Mouse (Mus musculus): ENCODE measurements around the gene Pik3c2b. TPM values are rescaled to one million over a fixed set of nuclear protein-coding genes. Genes with fewer than 3 reads are reported as not detected.

Pik3c2b gene
- 6.2 and 8.1 TPM in 2 replicates for polyA plus RNA-seq (2015; fragmentation: Nextera tagmentation; extraction: Ambion mirVana)

- Histone ChIP-seq H3K4me2 (replicated peaks) (peak within 1 kb of the TSS; percentile 87), H3K9me3 (replicated peaks) (no peaks in the 10 kb centered on the region), H3K27ac (replicated peaks) (peak within 1 kb of the TSS; percentile 90), H3K4me3 (replicated peaks) (peak within 1 kb of the TSS; percentile 84), H3K27me3 (no peaks in the 10 kb centered on the region), H3K4me1 (peaks cover 29% of the 10 kb centered on the region), H3K9ac (peak within 1 kb of the TSS; percentile 92), H3K36me3 (no peaks in the 10 kb centered on the region)
- no peak for ATAC-seq (ENCODE audit: insufficient number of reproducible peaks, low FRiP score, low TSS enrichment, low read depth)
- WGBS: 4% methylated on average over 15 of the region's 15 CpGs
Measured at GRCm38 (mm10) chr1:133045011-133045860, at the start of gene Pik3c2b. Gene Pik3c2b, plus strand, starts transcription at chr1:133045667.

- Histone ChIP-seq H3K4me3 (replicated peaks) (no peak overlapping the region), H3K36me3 (peaks cover 85% of the 10 kb centered on the region), H3K27me3 (no peaks in the 10 kb centered on the region), H3K4me2 (replicated peaks) (no peak overlapping the region), H3K9ac (no peak overlapping the region), H3K4me1 (no peaks in the 10 kb centered on the region), H3K27ac (replicated peaks) (no peak overlapping the region), H3K9me3 (replicated peaks) (no peaks in the 10 kb centered on the region)
- 86% methylated on average over 6 of the region's 6 CpGs for WGBS
- no peak for ATAC-seq (ENCODE audit: insufficient number of reproducible peaks, low FRiP score, low TSS enrichment, low read depth)
Measured at GRCm38 (mm10) chr1:133000347-133000746, 45.1 kb upstream of the Pik3c2b start.

DNA sequence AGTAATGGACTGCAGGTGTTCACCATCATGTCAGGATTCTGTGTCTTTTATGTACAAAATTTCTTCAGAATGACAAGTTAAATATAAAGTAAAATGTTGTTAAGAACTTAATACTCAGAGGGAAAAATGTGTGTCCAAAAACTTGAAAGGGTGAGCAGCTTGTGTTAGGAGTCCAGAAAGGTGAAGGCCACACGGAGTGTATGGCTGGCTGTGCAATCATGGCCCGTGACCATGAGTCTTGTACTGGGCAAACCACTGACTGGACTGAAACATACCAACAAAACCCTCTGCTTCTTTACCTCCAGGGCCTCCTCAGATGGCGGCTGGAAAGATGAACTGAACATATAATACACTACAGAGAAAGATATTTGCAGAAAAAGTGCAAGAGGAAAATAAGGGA lies 38.9 kb upstream of the Pik3c2b start:
- no peak overlapping the region for H3K27ac ChIP-seq (replicated peaks)
- H3K36me3 ChIP-seq: peaks cover 52% of the 10 kb centered on the region
- no peaks in the 10 kb centered on the region for H3K4me1 ChIP-seq
- no peak for ATAC-seq (ENCODE audit: insufficient number of reproducible peaks, low FRiP score, low TSS enrichment, low read depth)
- H3K9me3 ChIP-seq (replicated peaks): no peaks in the 10 kb centered on the region
- WGBS: 84% methylated on average over 3 of the region's 3 CpGs
- no peak overlapping the region for H3K4me2 ChIP-seq (replicated peaks)
- H3K9ac ChIP-seq: no peak overlapping the region
- no peaks in the 10 kb centered on the region for H3K27me3 ChIP-seq
- no peak overlapping the region for H3K4me3 ChIP-seq (replicated peaks)

GRCm38 (mm10) chr1:133011955-133012841 lies 33.3 kb upstream of the Pik3c2b start:
- Histone ChIP-seq H3K27me3 (no peaks in the 10 kb centered on the region), H3K36me3 (peaks cover 48% of the 10 kb centered on the region), H3K9ac (no peak overlapping the region), H3K27ac (replicated peaks) (no peak overlapping the region), H3K4me2 (replicated peaks) (no peak overlapping the region), H3K4me3 (replicated peaks) (no peak overlapping the region), H3K4me1 (no peaks in the 10 kb centered on the region), H3K9me3 (replicated peaks) (no peaks in the 10 kb centered on the region)
- no peak for ATAC-seq (ENCODE audit: insufficient number of reproducible peaks, low FRiP score, low TSS enrichment, low read depth)
- WGBS: 77% methylated on average over 12 of the region's 13 CpGs

DNA sequence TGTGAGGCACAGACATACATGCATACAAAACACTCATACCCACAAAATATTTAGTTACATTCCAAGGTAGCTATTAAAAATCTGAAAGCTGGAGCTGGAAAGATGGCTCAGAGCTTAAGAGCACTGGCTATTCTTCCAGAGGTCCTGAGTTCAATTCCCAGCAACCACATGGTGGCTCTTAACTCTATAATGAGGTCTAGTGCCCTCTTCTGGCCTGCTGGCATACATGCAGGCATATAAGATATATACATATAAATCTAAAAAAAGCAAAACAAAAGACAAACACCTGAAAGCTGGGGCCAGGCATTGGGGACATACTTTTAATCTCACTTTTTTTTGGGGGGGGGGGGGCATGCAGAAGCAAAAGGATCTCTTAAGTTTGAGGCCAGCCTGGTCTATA lies 32.1 kb upstream of the Pik3c2b start:
- H3K9ac ChIP-seq: no peak overlapping the region
- peaks cover 56% of the 10 kb centered on the region for H3K36me3 ChIP-seq
- no peak for ATAC-seq (ENCODE audit: insufficient number of reproducible peaks, low FRiP score, low TSS enrichment, low read depth)

GRCm38 (mm10) chr1:133014196-133014595 lies 31.3 kb upstream of the Pik3c2b start:
- 96% methylated on average over 1 of the region's 1 CpGs for WGBS
- Histone ChIP-seq H3K4me2 (replicated peaks) (no peak overlapping the region), H3K9ac (no peak overlapping the region), H3K4me1 (0 out of 2 replicates have a peak, but pooled peaks cover under 1% of the 10 kb centered on the region), H3K9me3 (replicated peaks) (no peaks in the 10 kb centered on the region), H3K36me3 (peaks cover 53% of the 10 kb centered on the region), H3K27me3 (no peaks in the 10 kb centered on the region), H3K4me3 (replicated peaks) (no peak overlapping the region), H3K27ac (replicated peaks) (no peak overlapping the region)
- ATAC-seq (ENCODE audit: insufficient number of reproducible peaks, low FRiP score, low TSS enrichment, low read depth): no peak

More for the DNA sequence above, 32.1 kb upstream of the Pik3c2b start:
- Histone ChIP-seq H3K27me3 (no peaks in the 10 kb centered on the region), H3K4me2 (replicated peaks) (no peak overlapping the region), H3K27ac (replicated peaks) (no peak overlapping the region), H3K4me3 (replicated peaks) (no peak overlapping the region), H3K9me3 (replicated peaks) (no peaks in the 10 kb centered on the region), H3K4me1 (no peaks in the 10 kb centered on the region)

GRCm38 (mm10) chr1:133016775-133017428 lies 28.6 kb upstream of the Pik3c2b start:
- WGBS: 91% methylated on average over 9 of the region's 9 CpGs
- H3K27ac ChIP-seq (replicated peaks): no peak overlapping the region
- H3K9ac ChIP-seq: no peak overlapping the region
- H3K9me3 ChIP-seq (replicated peaks): no peaks in the 10 kb centered on the region
- no peak for ATAC-seq (ENCODE audit: insufficient number of reproducible peaks, low FRiP score, low TSS enrichment, low read depth)
- H3K27me3 ChIP-seq: no peaks in the 10 kb centered on the region
- H3K36me3 ChIP-seq: peaks cover 40% of the 10 kb centered on the region
- no peak overlapping the region for H3K4me3 ChIP-seq (replicated peaks)
- peaks cover 13% of the 10 kb centered on the region; the same call in 1 of the 2 replicates for H3K4me1 ChIP-seq
- no peak overlapping the region for H3K4me2 ChIP-seq (replicated peaks)

GRCm38 (mm10) chr1:133018580-133018979 lies 26.9 kb upstream of the Pik3c2b start:
- Histone ChIP-seq H3K4me1 (peaks cover 13% of the 10 kb centered on the region; the same call in 1 of the 2 replicates), H3K27me3 (no peaks in the 10 kb centered on the region), H3K36me3 (peaks cover 30% of the 10 kb centered on the region), H3K27ac (replicated peaks) (no peak overlapping the region), H3K9me3 (replicated peaks) (no peaks in the 10 kb centered on the region), H3K4me3 (replicated peaks) (no peak overlapping the region), H3K4me2 (replicated peaks) (no peak overlapping the region), H3K9ac (no peak overlapping the region)
- WGBS: 30% methylated on average over 2 of the region's 2 CpGs
- ATAC-seq (ENCODE audit: insufficient number of reproducible peaks, low FRiP score, low TSS enrichment, low read depth): no peak

- no peak overlapping the region for H3K9ac ChIP-seq
- no peak overlapping the region for H3K27ac ChIP-seq (replicated peaks)
- H3K4me3 ChIP-seq (replicated peaks): no peak overlapping the region
- H3K4me2 ChIP-seq (replicated peaks): no peak overlapping the region
- H3K9me3 ChIP-seq (replicated peaks): no peaks in the 10 kb centered on the region
- H3K4me1 ChIP-seq: peaks cover 19% of the 10 kb centered on the region
- no peaks in the 10 kb centered on the region for H3K27me3 ChIP-seq
- ATAC-seq (ENCODE audit: insufficient number of reproducible peaks, low FRiP score, low TSS enrichment, low read depth): no peak
- H3K36me3 ChIP-seq: peaks cover 23% of the 10 kb centered on the region
Measured at GRCm38 (mm10) chr1:133019312-133019711, 26.2 kb upstream of the Pik3c2b start.

- H3K9ac ChIP-seq: no peak overlapping the region
- H3K36me3 ChIP-seq: peaks cover 17% of the 10 kb centered on the region
- ATAC-seq (ENCODE audit: insufficient number of reproducible peaks, low FRiP score, low TSS enrichment, low read depth): no peak
- H3K4me2 ChIP-seq (replicated peaks): no peak overlapping the region
- 61% methylated on average over 3 of the region's 3 CpGs for WGBS
- no peaks in the 10 kb centered on the region for H3K27me3 ChIP-seq
- 0 out of 2 replicates have a peak overlapping the region, but pooled peaks have one; percentile 44 for H3K27ac ChIP-seq (replicated peaks)
- no peak overlapping the region for H3K4me3 ChIP-seq (replicated peaks)
- peaks cover 20% of the 10 kb centered on the region for H3K4me1 ChIP-seq
- H3K9me3 ChIP-seq (replicated peaks): no peaks in the 10 kb centered on the region
Measured at GRCm38 (mm10) chr1:133020137-133020894, 25.2 kb upstream of the Pik3c2b start.
